Mouse (Mus musculus): ENCODE results near the gene Carns1.

The Carns1 gene

DNA sequence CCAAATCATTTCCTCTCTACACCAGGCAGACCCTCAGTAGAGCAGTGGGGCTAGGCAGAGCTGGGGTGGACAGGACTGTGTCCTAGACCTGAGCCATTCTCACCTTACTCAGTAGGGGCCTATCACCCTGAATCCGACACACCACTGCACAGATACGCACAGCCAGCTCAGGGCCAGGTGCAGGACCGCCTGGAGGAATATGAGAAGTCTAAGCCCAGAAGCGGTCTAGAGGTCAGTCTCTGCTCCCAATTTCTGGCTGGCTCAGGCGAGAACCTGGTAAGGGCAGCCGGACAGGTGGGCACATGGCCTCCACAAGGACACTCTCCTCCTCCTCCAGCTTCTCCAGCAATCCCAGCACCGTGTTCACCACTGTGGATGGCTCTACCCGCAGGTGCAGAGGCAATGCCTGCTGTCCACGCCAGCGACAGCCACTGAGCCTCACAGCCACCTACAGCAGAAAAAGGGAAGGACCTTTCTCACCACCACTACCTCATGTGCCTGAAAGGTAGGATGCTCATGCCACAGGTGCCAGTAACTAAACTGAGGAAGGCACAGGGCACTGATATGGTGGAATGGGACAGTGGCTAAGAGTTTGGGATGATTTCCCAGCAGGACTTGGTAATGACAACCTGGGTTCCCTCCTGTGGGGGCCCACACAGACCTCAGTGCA is 4.4 kb downstream of the Carns1 start:
- DNase-seq, result no peak

DNA sequence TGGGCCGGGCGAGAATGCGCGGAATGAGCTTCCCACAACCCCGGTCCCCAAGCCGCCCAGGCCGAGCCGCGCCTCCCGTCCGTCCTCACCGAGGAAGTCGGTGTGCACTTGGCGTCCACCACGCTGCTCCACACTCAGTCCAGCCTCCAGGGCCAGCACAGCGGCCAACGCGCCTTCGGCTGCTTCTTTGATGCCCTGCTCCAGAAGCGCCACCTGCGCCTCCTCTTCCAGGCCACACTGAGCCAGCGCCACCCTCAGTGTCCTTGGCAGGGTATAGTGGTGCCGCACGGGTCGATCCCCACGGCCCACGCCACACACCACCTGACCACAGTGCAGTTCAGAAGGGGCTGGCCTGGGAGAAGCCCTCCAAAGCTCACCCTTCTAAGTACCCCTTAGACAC is 5.5 kb downstream of the Carns1 start:
- no peak for DNase-seq

DNA sequence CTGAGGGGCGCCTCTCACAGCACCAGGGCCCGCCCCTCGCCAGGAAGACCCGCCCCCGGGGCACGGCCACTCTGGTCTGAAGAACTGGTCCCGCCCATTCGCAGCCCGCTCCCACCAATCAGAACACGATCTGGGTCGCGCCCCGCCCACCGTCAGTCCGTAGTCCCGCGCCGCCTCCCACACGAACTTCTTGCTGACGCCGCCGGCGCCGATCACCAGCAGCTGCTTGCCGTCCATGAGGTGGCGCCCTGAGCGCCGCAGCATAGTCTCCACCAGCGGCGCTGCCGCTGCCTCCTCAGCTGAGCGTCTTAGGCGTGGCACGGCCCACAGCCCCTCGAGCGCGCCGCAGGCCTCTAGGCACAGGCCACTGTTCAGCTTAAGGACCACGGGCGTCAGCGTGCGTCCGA is 5.9 kb downstream of the Carns1 start:
- peak; percentile 100 for DNase-seq

DNA sequence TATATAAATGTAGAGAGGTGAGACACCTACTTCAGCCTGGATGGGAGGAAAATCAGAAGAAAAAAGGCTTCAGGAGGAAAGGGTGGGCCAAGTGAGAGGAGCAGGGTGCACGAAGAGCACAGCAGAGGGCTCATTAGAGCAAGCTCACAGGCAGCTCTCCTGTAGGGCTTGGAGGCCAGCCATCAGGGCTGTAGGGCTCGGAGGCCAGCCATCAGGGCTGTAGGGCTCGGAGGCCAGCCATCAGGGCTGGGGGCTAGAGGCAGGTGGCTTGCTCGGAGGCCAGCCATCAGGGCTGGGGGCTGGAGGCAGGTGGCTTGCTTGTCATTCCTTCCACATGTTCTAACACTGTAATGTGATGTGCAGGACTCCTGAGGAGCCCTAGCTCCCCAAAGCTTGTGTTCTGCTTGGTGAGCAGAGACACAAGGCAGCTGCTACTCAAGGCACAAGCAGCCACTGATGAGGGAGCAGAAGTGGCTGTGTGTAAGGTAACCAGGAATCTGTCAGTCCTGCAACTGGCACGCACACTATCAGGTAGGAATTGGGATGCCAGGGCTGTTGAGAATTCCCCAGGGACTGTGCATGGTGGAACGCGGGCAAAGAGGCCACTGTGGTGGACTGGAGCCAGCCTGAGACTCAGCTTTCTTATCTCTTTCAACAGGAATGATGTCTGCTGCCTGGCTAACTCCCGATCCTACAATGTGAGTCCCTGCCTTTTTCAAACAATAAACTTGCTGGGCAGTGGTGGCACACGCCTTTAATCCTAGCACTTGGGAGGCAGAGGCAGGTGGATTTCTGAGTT is 8.4 kb downstream of the Carns1 start:
- no peak for DNase-seq

DNA sequence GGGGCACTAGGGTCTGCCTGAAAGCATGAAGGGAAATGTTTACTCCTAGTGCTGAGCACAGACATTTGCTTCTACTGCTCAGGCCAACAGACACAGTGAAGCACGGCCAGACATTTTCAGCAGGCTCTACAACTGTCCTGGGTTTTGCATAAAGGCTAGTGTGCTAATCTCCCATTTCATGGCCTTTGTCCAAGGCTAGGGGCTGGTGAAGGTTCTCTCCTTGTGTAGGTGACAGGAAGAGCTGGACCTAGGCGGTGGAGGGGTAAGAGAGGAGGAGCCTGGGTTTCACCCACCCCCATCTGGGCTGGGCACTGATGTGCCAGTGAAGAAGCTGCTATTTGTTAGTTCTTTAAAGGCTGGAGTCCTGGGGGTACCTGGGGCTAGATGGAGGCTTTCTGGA is 10.6 kb downstream of the Carns1 start:
- no peak for DNase-seq

DNA sequence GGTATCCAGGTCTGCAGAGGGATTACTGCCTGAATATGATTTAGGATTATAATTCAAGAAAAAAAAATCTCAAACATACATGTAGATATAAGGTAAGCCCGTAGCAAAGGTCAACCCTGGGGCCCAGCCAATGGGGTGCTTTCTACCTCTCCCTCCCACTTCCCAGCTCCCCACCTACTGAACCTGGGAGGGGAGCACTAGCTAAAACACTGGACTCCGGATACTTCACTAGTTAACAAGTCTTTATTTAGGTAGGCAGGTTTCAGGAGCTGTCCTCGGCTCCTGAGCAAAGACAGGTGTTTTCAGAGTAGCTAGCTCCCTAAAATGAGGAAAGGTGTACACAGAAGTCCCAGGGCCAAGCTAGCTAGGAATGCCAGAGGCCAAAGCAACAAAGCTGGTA is 11.2 kb downstream of the Carns1 start:
- no peak for DNase-seq

DNA sequence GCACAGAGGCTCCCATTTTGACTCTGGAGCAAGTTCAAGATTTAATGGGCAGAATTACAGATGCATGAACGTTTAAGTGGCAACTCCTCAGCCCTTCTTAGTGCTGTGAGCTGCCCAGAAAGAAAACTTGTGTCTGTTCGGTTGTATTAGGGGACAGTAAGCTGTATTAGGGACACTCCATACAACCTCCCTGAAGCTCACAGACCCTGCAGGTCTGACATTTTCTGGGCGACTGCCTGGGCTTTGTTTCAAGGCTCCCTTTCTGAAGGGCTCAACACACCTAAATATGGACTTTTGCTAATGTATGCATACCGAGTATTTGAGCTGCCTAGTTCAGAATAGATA is 11.8 kb downstream of the Carns1 start:
- DNase-seq, result no peak

DNA sequence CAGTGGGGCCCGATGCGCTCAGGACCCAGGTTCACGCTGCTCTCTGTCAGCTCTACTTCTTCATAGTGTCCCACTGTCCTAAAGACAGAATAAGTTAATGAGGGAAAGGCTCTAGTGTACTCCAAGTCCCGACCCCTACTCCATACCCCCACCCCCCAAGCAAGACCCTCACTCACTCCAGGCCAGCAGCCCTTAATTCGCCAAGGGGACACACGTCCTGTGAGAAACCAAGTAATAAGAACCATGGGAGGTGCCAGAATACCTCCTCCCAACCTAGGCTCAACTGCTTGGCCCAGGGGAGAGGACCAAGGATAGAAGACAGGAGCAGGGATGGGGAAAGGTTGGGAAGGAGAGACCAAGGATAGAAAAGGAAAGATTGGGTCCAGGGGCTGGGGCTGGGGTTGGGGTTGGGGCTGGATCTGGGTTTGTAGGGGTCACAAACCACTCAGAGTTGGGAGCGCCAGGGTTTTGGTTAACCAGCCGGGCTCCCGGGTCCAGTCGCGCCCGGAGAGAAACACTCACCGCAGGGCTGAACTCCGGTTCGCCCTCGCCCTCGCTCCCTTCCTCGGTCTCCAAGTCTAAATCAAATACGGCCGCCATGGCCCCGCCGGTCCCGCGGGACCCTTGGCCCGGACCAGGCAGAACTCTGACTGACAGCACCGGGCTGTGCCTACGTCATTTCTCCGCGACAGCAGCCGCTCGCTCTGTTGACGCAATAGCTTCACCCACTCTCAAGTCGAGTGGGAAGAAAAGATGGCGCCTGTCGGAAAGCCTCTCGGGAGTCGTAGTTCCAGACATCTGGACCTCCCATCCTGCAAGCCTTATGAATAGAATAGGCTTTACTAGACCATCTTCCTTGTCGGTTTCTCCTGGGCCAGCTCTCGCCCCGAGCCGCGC is 12.4 kb downstream of the Carns1 start, which contains the start of gene Rps6kb2:
Gene Rps6kb2, minus strand, starts transcription at position 709 of the 897 bp plus-strand sequence.
- peak; percentile 97 for DNase-seq

DNA sequence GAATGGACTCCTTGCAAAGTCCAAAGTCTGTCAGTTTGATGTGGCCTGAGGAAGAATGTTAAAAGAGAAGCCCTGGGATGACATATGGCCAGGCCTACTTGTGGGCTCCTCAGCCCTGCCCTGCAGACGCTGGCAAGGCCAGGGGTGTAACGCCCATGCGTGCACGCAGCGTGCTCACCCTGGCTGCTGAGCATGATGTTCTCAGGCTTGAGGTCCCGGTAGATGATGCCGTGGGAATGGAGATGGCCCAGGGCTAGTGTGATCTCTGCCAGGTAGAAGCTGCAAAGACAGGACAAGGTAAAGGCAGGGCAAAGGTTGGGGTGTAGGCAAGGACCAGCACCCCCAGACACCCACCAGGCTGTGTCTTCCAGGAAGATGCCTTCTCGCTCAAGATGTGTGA is 16.2 kb downstream of the Carns1 start:
- no peak for DNase-seq

DNA sequence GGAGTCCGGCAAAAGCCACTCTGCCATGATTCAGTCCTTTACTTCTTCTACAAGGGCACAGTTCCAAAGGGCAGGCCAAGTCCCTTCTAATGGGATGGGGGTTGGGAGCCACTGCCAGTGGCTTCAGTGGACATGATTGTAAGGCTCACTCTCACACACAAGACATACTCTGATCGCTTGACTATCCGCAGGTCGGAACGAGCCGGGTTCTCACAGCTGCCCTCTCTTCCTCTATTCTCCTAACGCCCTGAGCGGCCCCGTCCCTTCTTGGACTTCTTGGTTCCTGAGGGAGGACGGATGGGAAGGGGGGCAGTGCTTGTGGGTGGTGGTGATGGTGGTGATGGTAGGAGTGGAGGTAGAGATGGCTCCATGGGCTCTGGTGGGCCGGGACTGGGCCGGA is 18.5 kb downstream of the Carns1 start:
- no peak for DNase-seq

DNA sequence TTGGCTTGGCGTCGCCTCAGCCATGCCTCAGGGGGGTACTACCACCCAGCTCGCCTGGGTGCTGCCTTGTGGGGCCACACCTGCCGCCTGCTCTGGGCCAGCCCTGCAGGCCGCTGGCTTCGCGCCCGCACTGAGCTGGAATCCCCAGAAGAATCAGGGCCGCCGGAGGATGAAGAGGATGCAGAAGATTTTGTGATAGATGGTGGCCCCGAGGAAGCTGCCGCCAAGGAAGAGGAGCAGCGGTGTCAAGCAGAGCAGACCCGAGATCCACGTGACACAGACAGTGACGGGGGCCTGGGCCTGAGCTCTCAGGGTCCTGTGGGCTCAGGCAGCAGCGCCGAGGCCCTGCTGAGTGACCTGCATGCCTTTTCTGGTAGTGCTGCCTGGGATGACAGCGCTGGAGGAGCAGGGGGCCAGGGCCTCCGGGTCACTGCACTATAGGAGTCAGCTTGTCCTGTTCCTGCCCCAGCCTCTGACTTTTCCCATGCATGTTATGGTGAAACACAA is 19.2 kb downstream of the Carns1 start:
- no peak for DNase-seq

DNA sequence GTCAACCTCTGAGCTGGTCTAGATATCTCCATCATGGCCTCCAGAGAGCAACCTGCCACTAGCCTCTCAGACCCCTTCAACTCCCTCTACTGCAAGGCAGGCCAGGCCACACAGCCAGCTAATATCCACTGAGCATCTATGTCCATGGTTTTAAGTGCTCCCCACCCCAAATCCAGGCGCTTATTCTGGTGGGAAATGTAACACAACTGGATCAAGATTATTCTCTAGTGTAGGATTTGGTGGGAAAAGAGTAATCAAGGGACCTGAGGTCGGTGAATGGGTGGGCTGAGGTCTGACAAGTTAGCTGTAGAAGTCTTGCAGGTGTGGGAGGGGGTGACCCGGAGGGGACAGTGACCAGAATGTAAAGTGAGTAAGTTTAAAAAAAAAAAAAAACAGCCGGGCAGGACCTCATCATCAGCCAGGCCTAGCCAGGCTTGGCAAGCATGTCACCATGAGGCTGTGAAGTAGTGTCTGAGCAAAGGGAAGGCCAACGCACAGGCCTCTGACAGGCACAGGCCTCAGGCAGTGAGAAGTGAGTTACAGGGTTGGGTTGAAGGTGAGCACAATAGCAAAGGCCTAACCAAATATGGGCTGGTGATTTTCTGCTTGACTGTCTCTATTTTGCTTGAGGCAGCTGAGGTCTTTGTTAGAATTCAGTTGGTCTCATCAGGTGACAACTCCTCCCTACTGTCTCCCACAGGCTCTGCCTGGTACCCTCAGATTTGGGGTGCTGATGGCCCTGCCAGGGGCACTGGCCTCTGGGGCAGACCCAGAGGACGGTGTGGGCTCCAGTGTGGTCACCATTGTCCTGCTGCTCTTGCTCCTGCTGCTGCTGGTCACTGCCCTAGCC is 19.8 kb downstream of the Carns1 start:
- DNase-seq, result no peak

DNA sequence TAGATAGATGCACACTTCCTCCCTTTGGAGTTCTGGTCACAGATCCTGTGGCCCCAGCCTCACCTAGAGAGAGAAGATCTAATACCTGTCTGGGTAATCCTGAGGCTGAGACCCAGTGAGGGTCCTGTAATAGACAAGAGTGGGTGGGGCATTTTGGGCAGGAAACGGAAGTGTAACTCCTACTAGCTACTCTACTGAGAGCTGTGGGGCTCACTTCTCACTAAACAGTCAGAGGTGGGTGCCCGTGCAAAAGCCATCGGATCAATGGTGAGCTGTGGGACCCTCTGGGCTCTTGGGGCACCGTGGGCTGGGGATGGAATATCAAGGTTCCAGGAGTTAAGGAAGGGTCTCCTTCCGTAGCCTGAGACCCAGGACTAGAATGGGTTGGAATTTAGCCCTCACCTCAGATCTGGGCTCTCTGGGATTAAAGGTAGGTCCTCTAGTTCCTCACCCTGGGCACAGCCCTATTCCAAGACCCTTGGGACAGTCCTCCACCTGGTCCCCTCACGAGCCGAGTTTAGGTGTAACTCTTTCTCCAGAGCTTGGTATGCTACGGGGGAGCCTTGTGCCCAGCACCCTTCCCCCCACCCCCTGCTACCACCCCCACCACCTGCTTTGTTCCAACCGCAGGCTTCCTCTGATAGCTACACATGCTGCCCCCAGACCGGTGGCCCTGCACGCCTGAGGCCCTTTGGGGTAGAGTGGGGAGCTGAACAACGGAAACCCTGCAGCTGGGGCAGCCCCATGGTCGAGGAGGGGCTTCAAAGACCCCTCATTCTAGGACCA is 20.6 kb downstream of the Carns1 start:
- DNase-seq, result no peak

DNA sequence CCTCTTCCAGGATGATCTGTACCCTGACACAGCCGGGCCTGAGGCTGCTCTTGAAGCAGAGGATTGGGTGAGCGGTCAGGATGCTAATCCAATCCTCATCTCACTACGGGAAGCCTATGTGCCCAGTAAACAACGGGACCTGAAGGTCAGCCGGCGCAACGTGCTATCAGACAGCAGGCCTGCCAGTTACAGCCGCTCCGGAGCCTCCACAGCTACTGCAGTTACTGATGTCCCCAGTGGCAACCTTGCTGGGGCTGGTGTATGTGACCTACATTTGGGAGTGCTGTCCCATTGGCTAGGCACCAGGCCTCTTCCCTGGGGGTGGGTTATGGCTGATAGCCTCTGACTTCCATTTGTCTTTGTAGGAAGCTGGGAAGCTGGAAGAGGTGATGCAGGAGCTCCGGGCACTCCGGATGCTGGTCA is 22.0 kb downstream of the Carns1 start, which contains the start of gene Ptprcap:
Gene Ptprcap, plus strand, starts transcription at position 373 of the 423 bp plus-strand sequence.
- DNase-seq, result no peak

DNA sequence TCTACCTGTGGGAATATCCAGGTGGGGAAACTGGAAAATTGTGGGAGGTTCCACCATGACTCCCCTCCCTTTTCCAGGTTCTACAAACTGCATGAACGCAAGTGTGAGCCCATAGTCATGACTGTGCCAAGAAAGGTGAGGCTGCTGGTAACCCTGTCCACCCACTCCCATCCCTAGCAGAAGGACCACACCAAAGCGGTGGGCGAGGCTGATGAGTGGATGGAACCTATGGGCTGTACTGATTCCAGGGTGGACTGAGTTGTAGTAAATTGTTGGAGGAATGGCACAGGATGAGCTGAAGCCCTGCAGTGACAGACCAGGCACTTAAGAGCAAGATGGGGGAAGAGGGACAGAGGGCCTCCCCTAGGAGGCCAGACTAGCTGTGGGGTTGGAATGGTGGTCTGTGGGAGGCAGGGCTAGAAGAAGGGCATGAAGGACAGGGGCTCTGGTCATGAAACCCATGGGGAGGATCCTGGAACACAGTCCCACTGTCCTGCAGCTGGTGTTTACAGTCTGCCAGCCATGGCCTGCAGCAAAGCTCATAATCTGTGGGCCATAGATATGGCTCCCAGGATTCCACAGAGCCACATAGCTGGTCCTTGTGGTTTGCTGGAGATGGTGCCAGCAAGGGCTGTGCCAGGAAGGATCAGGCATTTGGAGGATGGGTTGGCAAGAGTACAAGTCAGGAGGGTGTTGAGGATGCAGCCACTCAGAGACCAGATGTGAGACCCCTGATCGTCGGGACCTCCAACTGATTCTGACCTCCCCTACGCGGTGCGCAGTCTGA is 22.6 kb downstream of the Carns1 start:
- DNase-seq, result no peak

DNA sequence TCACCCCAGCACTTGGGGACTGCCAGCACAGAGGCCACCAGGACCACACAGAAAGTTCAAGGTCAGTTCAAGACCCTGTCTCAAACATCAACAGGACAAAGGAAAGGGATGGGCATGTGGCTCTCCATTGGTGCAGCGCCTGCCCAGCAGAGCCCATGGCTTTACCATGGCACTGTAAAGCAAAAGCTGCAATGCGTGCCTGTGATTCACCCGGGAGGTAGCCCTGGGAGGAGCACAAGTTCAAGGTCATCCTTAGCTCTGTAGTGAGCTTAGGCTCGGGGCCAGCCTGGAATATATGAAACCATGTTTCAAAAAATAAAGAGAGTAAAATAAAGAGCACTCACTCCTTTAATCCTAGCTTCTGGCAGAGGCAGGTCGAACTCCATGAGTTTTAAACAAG is 23.4 kb downstream of the Carns1 start:
- DNase-seq, result no peak

DNA sequence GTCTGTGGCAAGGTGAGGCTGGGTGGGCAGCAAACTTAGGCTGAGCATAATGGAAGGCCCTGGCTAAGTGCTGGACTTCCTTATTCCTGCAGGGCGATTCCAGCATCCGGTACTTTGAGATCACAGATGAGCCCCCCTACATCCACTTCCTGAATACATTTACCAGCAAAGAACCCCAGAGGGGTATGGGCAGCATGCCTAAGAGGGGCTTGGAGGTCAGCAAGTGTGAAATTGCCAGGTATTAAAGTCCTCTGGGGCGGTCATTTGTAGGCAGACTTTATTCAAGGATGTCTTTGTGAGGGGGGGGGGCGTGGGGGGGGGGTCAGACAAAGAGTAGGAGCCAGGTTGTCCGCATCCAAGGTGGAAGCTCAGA is 23.8 kb downstream of the Carns1 start:
- no peak for DNase-seq

DNA sequence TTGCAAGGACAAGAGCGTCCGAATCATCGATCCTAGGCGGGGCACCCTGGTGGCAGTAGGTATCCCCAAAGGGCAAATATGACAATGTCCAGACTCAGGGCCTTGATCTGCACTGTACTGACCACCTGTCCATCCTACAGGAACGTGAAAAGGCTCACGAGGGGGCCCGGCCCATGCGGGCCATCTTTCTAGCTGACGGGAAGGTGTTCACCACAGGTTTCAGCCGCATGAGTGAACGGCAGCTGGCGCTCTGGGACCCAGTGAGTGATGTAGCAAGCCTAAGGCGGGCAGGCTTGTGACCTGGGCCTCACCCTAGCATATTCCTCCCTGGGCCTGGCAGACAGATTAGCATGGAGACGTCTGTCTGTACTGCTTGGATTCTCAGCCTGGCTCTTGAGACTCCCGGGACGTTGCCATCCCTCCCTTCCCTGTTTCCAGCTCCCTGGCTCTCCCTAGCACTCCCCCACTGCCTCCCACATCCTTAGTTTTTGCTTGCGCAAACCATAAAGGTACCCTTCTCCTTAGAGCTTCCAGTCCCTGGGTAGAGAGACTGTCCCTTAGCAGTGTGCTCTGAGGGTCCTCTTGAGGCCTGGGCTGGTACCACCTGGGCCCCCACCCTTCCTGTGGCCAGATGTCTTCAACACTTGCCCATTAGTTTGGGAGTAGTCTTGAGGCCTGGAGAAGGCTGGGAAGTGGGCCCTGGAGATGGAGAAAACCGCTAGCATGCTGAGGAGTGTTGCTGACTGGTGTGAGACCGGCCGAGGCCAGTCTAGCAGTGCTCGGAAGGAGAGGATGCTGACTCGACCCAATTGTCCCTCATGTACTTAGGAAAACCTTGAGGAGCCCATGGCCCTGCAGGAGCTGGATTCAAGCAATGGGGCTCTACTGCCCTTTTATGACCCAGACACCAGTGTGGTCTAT is 24.5 kb downstream of the Carns1 start:
- DNase-seq, result no peak

DNA sequence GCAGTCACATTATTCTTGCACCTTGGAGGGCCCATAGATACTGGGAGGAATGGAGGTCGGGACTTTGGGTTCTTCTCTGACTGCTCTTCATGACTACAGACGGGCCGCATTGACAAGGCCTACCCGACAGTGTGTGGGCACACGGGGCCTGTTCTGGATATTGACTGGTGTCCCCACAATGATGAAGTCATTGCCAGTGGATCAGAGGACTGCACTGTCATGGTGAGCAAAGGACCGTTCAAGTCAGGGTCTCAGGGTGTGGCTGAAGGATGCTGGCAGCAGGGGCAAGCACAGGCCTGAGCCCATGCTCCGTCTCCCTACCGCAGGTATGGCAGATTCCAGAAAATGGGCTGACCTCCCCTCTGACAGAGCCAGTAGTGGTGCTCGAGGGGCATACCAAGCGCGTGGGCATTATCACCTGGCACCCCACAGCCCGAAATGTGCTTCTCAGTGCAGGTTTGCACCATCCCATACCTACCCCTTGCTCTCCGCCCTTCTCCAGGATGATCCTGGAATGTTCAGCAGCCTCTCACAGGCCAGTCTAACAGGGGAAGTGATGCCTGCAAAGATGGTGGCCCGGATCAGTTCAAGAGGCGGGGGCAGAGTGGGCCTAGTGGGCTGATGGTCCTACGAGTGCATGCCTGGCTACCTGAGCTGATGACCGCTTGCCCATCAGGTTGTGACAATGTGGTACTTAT is 25.4 kb downstream of the Carns1 start:
- no peak for DNase-seq

Data from right cerebral cortex, postnatal 25 days (tissue).